Mouse (Mus musculus) urinary bladder, postnatal 36 days (tissue): ENCODE data around the gene Grin3b.

Experiments
- DNase-seq, 2 experiments: peaks; one replicate each; pipeline ENCODE4 v3.0.0; 2022; ENCODE audit warnings: low spot score in 2 of 2, mixed read lengths in 1 of 2

Gene Grin3b

DNA sequence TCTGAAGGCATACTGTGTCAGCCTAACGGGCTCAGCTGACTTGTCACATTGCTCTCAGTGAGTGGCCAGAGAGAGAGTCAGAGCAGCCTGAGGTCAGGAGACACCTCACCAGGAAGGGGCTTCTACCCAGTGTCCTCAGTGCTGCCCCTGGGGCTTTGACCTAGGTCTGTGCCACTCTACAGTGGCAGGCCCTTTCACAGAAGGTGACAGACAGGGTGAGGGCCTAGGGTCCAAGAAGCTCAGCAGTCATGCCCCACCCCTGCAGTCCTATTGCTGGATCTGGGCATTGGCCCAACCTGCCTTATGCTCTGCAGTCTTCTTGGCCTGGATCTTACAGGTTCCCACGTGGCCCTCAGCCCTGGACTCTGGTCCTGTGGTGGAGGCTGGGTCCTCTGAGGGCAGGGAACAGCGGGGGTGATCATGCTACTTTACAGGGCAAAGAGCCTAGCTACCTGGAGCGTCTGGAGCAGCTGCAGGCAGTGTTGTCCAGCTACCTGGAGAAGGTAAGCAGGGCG lies 3.6 kb upstream of the Grin3b start:
- DNase-seq, result no peak

DNA sequence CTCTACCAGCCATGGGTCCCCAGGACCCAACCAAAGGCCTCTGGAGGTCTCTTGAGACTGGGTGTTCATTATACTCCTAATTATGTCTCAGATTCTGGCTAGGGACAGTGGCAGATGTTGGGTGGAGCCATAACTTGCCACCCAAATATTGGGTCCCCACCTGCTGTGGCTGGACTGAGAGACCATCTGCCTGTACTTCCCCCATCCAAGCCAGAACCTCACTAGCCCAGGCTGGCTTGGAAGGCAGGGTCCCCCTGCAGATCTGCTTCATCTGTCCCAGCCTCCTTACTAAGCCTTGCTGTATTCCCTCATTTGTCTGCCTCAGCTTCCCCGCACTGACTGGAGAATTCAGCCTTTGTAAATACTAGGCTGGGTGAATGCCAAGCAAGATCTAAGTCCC lies 2.3 kb upstream of the Grin3b start:
- no peak for DNase-seq

- no peak for DNase-seq
Measured at GRCm38 (mm10) chr10:79969124-79969568, 1.4 kb upstream of the Grin3b start.

DNA sequence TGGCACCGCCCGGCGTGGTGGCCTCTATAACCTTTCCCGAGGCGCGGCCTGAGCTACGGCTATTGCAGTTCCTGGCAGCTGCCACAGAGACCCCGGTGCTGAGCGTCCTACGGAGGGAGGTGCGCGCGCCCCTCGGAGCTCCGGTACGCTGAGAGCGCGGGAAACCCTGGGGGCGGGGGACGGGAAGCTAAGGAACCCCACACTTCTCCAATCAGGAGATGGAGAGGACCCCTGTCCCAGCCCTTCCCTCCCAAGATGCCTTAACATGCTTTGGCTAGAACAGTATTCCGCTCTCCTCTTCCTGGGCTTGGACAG lies 625 bp downstream of the Grin3b start:
- DNase-seq, result no peak

DNA sequence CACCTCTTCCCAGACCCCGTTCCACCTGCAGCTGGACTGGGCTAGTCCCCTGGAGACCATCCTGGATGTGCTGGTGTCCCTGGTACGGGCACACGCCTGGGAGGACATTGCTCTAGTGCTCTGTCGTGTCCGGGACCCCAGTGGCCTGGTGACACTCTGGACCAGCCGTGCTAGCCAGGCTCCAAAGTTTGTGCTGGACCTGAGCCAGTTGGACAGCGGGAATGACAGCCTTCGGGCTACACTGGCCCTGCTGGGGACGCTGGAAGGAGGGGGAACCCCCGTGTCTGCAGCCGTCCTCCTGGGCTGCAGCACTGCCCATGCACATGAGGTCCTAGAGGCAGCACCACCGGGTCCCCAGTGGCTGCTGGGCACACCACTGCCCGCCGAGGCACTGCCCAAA lies 2.3 kb downstream of the Grin3b start:
- no peak for DNase-seq

GRCm38 (mm10) chr10:79974087-79974486 lies 3.6 kb downstream of the Grin3b start:
- no peak for DNase-seq

DNA sequence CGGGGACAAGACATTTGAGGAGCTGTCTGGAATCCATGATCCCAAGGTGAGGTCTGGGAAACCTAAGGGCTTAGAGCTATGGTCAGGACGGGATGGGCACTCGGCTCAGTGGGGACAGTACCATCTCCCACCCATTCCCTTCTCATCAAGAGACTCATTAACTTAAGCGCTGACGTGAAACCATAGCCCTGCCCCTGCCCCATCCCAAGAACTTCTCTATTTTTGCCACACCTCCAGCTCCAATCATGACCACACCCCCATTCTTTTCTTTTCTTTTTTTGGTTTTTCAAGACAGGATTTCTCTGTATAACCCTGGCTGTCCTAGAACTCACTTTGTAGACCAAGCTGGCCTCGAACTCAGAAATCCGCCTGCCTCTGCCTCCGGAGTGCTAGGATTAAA lies 4.2 kb downstream of the Grin3b start:
- DNase-seq, result no peak

DNA sequence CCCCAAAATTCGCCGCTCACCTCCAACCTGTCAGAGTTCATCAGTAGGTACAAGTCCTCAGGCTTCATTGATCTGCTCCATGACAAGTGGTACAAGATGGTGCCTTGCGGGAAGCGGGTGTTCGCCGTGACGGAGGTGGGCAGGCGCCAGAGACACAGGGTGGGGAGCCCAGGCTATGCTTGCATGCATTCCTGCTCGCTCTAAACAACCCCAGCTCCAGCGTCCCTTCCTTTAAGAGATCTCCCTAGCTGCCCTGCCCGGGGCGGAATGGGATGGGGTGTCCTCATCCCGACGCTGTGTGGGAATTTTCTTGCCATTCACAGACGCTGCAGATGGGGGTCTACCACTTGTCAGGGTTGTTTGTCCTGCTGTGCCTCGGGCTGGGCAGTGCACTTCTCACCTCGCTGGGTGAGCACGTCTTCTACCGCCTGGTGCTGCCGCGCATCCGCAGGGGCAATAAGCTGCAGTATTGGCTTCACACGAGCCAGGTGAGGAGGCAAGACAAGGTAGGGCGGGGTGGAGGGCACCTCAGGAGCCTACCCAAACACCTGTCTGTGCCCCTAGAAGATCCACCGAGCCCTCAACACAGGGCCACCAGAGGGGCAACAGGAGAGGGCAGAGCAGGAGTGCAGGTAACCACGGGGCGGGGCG lies 5.7 kb downstream of the Grin3b start:
- no peak for DNase-seq

GRCm38 (mm10) chr10:79976722-79977107 lies 6.2 kb downstream of the Grin3b start:
- DNase-seq, result no peak

DNA sequence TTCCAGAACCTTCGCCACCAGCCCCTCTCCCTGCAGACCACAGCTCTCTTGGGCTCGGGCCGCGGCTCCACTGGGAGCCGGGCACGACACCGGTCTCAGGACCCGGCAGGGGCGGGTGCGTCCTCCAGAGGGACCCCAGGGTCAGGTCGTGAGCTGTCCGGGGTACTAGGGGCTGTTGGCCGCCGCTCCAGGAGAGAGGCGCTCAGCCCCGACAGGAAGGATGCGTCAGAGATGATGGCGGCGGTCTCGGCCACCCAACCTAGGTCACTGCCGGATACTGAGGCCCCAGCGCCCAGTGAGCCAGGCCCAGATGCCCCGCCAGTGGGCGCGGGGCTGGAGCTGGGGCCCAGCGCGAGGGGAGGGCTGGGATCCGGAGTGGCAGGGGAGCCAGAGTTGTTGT lies 6.8 kb downstream of the Grin3b start:
- DNase-seq, result no peak

DNA sequence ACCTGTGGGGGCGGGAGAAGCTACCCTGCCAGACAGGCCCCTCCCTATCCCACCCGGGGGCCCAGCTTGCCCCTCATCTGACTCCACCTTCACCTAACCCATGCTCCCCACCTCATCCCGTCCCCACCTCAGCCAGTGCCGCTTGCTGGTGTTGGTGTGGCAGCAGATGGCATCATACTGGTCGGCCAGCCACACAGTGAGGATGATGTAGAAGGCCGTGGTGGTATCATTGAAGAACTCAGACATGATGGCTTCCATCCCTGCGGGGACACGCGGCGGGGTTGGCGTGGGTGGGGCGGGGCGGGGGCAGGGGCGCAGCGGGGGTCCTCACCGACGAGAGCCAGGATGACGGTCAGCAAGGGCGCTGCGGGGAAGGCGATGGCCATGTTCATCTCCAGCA lies 7.5 kb downstream of the Grin3b start:
- no peak for DNase-seq

- DNase-seq, result no peak
Measured at GRCm38 (mm10) chr10:79979401-79980155, 9.1 kb downstream of the Grin3b start.

DNA sequence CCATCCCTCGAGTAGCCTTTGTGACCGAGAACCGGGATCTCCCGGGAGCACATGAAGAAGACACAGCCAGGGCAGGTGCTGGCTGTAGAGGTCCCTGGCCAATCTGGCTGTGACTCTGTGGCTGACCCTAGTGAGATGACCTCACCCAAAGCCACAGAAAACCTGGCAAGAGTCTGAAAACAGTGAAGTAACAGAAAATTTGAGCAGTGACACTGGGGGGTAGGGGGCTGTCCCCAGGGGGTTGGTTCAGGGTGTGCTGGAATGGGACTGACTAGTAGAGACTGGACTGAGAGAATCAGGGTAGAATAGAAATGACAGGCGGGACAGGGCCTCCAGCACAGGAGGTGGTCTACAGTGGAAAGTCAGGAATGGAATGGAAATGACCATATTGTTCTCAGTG lies 12.7 kb downstream of the Grin3b start:
- no peak for DNase-seq

DNA sequence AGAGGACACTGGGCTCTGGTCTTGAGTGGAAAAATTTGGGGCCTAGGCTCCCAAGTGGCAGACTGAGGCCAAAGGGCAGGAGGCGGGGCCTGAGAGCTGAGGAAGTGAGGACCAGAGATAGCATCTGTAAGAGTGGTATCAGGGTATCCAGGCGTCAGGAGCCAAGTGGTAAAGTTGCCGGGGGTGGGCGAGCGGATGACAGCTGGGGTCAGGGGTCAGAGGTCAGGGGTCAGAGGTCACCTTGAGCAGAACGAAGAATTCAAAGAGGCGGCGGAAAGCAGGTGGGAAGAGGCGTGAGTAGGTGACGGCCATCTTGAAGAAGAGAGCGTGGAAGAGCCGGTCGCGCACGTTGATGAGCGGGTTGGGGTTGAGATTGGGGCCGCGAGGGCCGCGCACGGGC lies 13.2 kb downstream of the Grin3b start:
- peak; percentile 43 to 70 for DNase-seq

GRCm38 (mm10) chr10:79984195-79984816 lies 13.8 kb downstream of the Grin3b start, which contains the start of gene Tmem259:
TSS of gene Tmem259 (minus strand) at chr10:79984330.
- peak; percentile 85 for DNase-seq

DNA sequence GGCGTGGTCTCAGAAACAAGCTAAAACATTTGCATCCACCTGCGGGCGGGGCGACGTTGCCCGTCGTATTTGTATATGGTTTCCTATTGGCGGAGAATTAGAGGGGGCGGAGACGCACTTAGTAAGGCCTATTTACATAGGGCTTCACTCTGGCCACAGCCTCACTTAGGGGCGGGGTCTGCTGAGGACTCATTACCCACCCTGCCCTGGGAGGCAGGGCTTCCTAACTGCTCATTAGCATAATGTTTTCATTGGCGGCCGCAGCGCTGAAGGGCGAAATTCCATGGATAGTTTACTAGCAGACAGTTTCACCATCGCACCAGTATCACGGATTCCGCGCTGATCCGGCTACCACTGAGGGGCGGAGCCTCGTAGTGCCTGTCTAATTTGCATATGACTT lies 14.4 kb downstream of the Grin3b start:
- peak; percentile 91 to 95 for DNase-seq

DNA sequence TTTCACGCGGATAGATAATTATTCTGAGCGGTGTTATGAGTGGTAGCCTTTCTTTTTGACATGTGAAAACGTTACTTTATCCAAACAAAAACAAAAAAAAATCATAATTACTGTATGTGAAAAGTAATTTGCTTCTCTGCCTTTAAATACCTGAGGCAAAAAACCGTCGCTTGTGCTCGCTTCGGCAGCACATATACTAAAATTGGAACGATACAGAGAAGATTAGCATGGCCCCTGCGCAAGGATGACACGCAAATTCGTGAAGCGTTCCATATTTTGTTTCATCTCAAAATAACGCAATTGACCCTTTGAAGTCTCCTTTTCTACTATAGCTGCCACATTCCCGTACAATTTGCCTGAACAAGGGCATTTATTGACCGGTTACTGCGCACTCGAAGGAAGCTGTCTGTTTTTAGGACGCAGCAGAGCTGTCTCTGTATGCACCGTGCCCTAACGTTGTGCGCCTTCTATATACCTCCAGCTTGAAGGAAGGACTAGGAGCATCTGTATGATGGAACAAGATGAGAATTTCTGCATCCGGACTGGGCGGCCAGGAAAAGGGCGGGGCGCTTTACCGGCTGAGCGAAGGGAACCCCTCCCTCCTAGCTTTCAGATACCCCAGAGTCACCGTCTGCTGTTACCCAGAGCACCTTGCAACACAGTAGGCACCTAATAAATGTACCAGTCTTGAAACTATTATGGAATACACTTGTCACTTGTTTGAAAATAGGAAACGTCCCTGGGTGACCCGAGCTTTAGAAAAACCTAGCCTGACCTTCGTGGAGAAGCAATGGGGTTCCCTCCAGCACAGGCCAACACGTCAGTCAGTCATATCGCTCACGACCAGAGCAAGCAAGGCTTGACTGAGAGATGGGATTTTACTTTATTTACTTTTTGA lies 15.1 kb downstream of the Grin3b start:
- peak; percentile 48 to 57 for DNase-seq

DNA sequence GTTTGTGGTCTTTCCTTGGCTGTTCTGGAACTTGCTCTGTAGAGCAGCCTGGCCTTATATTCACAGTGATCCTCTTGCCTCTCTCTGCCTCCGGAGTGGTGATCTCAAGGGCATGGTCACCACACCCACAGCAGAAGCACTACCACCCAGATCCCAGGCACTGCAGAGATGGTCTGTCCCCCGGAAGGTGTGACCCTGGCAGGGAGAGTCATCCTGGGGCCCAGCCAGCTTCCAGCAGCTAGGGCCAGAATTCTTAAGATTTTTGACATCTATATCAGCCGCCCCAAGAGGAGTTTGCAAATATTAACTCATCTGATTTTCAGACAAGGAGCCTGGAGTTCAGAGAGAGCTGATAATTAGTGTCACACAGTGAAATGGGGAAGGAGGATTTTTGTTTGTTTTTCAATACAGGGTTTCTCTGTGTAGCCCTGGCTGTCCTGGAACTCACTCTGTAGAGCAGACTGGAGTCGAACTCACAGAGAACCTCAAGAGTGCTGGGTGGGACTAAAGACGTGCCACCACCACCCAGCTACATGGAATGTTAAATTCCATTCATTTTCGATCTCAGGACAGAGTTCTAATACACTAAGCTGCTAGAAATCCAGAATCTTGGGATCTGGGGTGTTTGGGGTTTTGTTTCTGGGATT lies 15.8 kb downstream of the Grin3b start:
- peak in 1 of 2 experiments; percentile 44 for DNase-seq

DNA sequence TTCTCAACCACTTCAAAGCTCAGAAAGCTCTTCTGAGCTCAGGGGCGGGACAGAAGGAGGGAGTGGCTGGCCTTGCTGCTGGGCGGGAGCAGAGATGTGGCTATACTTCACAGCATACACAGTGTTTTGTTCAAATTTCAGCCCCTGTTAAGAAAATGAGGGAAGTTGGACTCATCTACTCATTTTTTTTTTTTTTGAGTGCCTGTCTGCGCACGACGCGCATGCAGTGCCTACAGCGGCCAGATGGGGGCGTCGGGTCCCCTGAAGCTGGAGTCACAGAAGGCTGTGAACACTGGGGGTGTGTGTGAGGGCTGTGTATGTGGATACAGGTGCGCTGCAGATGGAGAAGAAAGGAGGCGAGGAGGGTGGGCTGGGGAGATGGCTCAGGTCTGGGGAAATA lies 16.4 kb downstream of the Grin3b start:
- peak; percentile 78 to 82 for DNase-seq

GRCm38 (mm10) chr10:79987771-79988505 lies 17.4 kb downstream of the Grin3b start:
- no peak for DNase-seq
